Mouse (Mus musculus) forebrain, embryonic 11.5 days (tissue): ENCODE data around the gene Pik3r6. TPM values are rescaled to one million over a fixed set of nuclear protein-coding genes. Genes with fewer than 3 reads are reported as not detected.

Experiments used
- ATAC-seq: fragments of 200-750 bp; cut with Nextera tagmentation; replicated peaks from 2 replicates; pipeline ENCODE4 v1.8.0; 2017; ENCODE audit warnings: moderate TSS enrichment; ENCODE audit not compliant: low FRiP score
- DNase-seq: peaks from one replicate; pipeline ENCODE4 v3.0.0-alpha.2; 2017; ENCODE audit warnings: low spot score
- H3K27ac ChIP-seq: fragments of 300-500 bp; sonication (generic); 2 replicates; pipeline ENCODE4 v1.5.1; 2014; ENCODE audit warnings: low read depth, low read length
- H3K27me3 ChIP-seq: fragments of 300-500 bp; sonication (generic); 2 replicates; pipeline ENCODE4 v1.6.1; 2014; ENCODE audit warnings: mild to moderate bottlenecking, low read length, mixed read lengths; ENCODE audit not compliant: control insufficient read depth, insufficient read depth
- H3K36me3 ChIP-seq: fragments of 300-500 bp; sonication (generic); 2 replicates; pipeline ENCODE4 v1.6.1; 2014; ENCODE audit warnings: mild to moderate bottlenecking, low read length, moderate library complexity, mixed read lengths; ENCODE audit not compliant: control insufficient read depth, insufficient read depth
- H3K4me1 ChIP-seq: fragments of 300-500 bp; sonication (generic); replicated peaks from 2 replicates; pipeline ENCODE4 v1.6.1; 2014; ENCODE audit warnings: low read length, mixed read lengths; ENCODE audit not compliant: control insufficient read depth, insufficient read depth
- H3K4me2 ChIP-seq: fragments of 300-500 bp; sonication (generic); 2 replicates; pipeline ENCODE4 v1.6.1; 2014; ENCODE audit warnings: low read depth, mild to moderate bottlenecking, low read length, moderate library complexity, mixed read lengths; ENCODE audit not compliant: severe bottlenecking
- H3K4me3 ChIP-seq: fragments of 300-500 bp; sonication (generic); 2 replicates; pipeline ENCODE4 v1.5.1; 2014; ENCODE audit warnings: low read depth, low read length
- H3K9ac ChIP-seq: fragments of 300-500 bp; sonication (generic); 2 replicates; pipeline ENCODE4 v1.6.1; 2014; ENCODE audit warnings: low read length
- H3K9me3 ChIP-seq: fragments of 300-500 bp; sonication (generic); 2 replicates; pipeline ENCODE4 v1.6.1; 2016; ENCODE audit warnings: low read length, mixed read lengths; ENCODE audit not compliant: control insufficient read depth
- WGBS: fragments of 180-500 bp; shearing (Covaris S2); extraction: QIAGEN DNeasy Blood & Tissue Kit; methylation state at CpG from one replicate; pipeline ENCODE4 v1.1.7; 2014; 5-methylcytosine and 5-hydroxymethylcytosine counted together
- polyA plus RNA-seq: library from polyadenylated mRNA; unstranded; fragments of >200 nt; fragmentation: Nextera tagmentation; extraction: Ambion mirVana; gene quantifications from 2 replicates; pipeline ENCODE4 v1.2.1, GENCODE M21; 2014

Gene Pik3r6
- polyA plus RNA-seq, 1 experiment from 2014 or later, result 1.6 TPM

DNA sequence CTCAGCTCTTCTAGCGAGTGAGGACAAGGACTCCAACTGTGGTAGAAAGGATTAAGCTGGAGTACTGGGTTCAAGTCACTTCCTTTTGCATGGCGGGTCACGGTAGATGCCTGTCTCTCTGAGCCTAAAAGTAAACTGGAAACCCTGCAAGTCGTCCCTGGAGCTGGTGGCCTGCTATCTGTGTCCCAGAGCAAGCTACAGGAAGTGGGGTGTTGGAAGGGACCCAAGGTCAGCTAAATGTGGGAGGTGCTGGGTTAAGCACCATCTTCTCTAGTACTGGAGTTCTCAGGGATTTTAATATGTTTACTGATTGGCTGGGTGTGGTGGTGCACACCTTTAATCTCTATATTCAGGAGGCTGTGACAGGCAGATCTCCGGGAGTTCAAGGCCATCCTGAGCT, 30.0 kb downstream of the Pik3r6 start:
- Histone ChIP-seq H3K27ac (no peak overlapping the region), H3K36me3 (no peaks in the 10 kb centered on the region), H3K9me3 (no peaks in the 10 kb centered on the region), H3K4me2 (no peak overlapping the region), H3K27me3 (no peaks in the 10 kb centered on the region; the same call in 1 of the 2 replicates), H3K4me3 (no peak overlapping the region), H3K4me1 (no peaks in the 10 kb centered on the region), H3K9ac (no peak overlapping the region)
- ATAC-seq, result no peak
- WGBS, result 85% methylated on average over 5 of the region's 5 CpGs
- no peak for DNase-seq

DNA sequence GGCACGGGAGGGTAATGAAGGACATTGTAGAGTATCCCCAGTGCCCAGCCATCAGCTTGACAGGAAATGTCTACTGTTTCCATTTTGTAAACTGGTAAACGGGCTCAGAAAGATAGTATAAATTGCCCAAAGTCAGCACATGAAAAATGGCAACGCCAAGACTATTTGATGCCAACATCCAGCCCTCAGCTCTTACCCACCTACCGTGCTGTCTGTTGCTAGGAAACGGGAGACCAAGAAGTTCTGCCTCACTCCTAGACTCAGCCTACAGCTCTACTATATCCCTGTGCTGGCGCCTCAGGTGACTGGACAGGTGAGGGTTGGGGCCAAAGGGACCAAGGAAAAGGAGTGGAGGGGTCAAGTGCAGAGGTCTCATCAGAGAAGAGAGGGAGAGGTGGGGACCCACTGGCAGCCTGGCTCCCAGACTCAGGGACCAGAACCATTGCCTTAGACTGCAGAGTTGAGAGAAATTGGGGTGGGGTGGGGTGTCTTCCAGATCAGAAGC, 31.2 kb downstream of the Pik3r6 start:
- no peak for DNase-seq
- Histone ChIP-seq H3K4me3 (no peak overlapping the region), H3K9me3 (no peaks in the 10 kb centered on the region), H3K9ac (no peak overlapping the region), H3K36me3 (no peaks in the 10 kb centered on the region), H3K27ac (no peak overlapping the region), H3K4me1 (no peaks in the 10 kb centered on the region), H3K27me3 (no peaks in the 10 kb centered on the region; the same call in 1 of the 2 replicates), H3K4me2 (no peak overlapping the region)
- ATAC-seq, result no peak
- 89% methylated on average over 6 of the region's 6 CpGs for WGBS

DNA sequence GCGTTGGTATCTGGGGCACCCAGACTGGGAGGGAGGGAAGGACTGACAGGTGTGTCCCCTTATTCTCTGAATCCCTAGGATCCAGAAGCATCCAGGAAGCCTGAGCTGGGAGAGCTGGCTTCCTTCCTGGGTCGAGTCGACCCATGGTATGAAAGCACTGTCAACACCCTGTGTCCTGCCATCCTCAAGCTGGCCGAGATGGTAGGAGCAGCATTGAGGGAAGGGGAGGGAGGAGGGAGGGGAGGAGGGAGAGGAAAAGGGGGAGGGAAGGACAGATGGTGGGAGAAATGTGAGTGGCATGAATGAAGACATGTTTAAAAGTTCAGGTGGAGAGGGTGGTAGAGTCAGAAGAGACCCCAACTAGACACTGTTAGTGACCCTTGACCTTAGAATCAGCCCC, 33.2 kb downstream of the Pik3r6 start:
- no peak overlapping the region for H3K4me2 ChIP-seq
- DNase-seq (no peak), ATAC-seq (no peak)
- H3K4me3 ChIP-seq, result no peak overlapping the region
- WGBS, result 79% methylated on average over 4 of the region's 4 CpGs
- H3K27me3 ChIP-seq, result no peaks in the 10 kb centered on the region
- no peaks in the 10 kb centered on the region for H3K9me3 ChIP-seq
- H3K36me3 ChIP-seq, result no peaks in the 10 kb centered on the region
- H3K9ac ChIP-seq, result no peak overlapping the region
- no peaks in the 10 kb centered on the region for H3K4me1 ChIP-seq
- H3K27ac ChIP-seq, result no peak overlapping the region

DNA sequence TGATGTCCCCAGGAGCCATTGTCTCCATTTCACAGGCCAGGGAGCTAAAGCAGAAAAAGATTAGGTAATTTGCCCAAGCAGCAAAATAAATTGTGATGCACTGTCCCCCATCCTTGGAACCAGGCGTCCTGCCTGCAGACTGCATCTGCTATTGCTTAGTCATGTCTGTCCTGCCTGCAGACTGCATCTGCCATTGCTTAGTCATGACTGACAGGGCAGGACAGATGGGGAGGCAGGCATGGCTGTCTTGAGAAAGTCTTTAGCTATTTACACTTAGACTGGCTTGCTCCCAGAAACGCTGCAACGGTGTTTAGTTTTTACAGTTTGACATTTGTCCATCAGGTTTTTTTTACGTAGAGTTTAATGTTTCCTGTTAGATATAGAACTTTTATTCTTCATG, 33.6 kb downstream of the Pik3r6 start:
- H3K36me3 ChIP-seq, result no peaks in the 10 kb centered on the region
- no peaks in the 10 kb centered on the region for H3K9me3 ChIP-seq
- H3K9ac ChIP-seq, result no peak overlapping the region
- H3K4me3 ChIP-seq, result no peak overlapping the region
- 54% methylated on average over 4 of the region's 4 CpGs for WGBS
- no peak for ATAC-seq
- H3K27ac ChIP-seq, result no peak overlapping the region
- no peak overlapping the region for H3K4me2 ChIP-seq
- H3K27me3 ChIP-seq, result no peaks in the 10 kb centered on the region
- DNase-seq, result no peak
- H3K4me1 ChIP-seq, result no peaks in the 10 kb centered on the region

DNA sequence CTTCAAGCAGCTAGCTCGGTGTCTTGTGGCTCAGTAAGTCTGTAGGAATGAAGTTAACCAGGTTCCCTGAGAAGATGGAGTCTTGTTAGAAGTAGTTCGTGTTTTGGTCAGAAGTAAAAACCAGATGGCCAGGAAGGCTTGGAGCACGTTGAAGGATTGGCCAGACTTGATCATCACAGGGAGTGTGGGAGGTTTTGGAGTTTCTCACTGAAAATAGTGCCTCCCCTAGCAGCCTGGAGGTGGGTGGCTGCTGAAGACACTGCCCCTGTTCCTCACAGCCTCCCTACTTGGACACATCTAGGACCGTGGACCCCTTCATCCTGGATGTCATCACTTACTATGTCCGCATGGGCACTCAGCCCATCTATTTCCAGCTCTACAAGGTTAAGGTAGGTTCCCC, 36.8 kb downstream of the Pik3r6 start:
- DNase-seq (no peak), ATAC-seq (no peak)

DNA sequence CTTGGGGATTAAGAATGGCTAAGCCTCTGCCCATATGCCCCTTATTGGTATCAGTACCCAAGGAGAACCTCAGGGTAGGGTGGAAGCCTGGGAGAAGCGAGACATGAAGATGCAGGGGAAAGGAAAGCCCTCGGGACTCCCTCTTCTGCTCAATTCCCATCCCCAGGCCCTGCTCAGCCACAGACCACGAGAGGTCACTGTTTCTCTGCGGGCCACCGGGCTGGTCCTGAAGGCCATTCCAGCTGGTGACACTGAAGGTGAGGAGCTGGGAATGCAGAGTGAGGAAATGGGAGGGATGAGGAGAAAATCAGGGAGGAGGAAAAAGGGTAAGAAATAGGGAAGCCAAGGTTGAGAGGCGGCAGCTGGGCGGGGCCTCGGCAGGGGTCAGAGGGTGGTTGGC, 41.7 kb downstream of the Pik3r6 start:
- DNase-seq, result no peak
- H3K4me1 ChIP-seq, result no peaks in the 10 kb centered on the region
- ATAC-seq, result no peak
- WGBS, result 11% methylated on average over 8 of the region's 8 CpGs
- no peak overlapping the region for H3K9ac ChIP-seq
- H3K4me2 ChIP-seq, result no peak overlapping the region
- H3K36me3 ChIP-seq, result no peaks in the 10 kb centered on the region
- H3K4me3 ChIP-seq, result no peak overlapping the region
- H3K27me3 ChIP-seq, result no peaks in the 10 kb centered on the region
- no peak overlapping the region for H3K27ac ChIP-seq
- H3K9me3 ChIP-seq, result no peaks in the 10 kb centered on the region

More for the DNA sequence above, 36.8 kb downstream of the Pik3r6 start:
- no peak overlapping the region for H3K9ac ChIP-seq
- no peak overlapping the region for H3K27ac ChIP-seq
- 63% methylated on average over 5 of the region's 5 CpGs for WGBS
- H3K9me3 ChIP-seq, result no peaks in the 10 kb centered on the region
- H3K4me3 ChIP-seq, result no peak overlapping the region
- H3K36me3 ChIP-seq, result no peaks in the 10 kb centered on the region
- no peaks in the 10 kb centered on the region for H3K4me1 ChIP-seq
- no peaks in the 10 kb centered on the region for H3K27me3 ChIP-seq
- H3K4me2 ChIP-seq, result no peak overlapping the region

DNA sequence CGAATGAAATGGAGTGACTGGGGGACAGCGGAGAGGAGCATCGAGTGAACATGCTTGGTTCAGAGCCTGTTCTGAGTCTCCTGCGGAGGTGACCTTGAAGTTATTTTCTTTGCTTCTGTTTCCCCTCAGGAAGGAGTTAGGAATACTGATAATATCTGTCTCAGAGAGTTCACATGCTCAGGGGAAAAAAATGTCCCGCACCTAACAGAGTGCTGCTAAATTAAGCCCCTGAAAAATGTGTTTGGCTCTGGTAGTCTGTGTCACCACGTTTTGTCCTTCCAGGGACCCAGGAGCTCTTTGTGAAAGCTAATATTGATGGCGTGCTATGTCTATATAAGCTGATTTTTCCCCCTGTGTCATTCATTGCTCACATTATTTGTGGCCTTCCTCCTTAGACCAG, 42.4 kb downstream of the Pik3r6 start:
- H3K4me3 ChIP-seq, result no peak overlapping the region
- H3K27ac ChIP-seq, result no peak overlapping the region
- H3K4me2 ChIP-seq, result no peak overlapping the region
- no peaks in the 10 kb centered on the region for H3K9me3 ChIP-seq
- 56% methylated on average over 7 of the region's 7 CpGs for WGBS
- DNase-seq (no peak), ATAC-seq (no peak)
- no peaks in the 10 kb centered on the region for H3K27me3 ChIP-seq
- no peaks in the 10 kb centered on the region for H3K4me1 ChIP-seq
- no peak overlapping the region for H3K9ac ChIP-seq
- H3K36me3 ChIP-seq, result no peaks in the 10 kb centered on the region

DNA sequence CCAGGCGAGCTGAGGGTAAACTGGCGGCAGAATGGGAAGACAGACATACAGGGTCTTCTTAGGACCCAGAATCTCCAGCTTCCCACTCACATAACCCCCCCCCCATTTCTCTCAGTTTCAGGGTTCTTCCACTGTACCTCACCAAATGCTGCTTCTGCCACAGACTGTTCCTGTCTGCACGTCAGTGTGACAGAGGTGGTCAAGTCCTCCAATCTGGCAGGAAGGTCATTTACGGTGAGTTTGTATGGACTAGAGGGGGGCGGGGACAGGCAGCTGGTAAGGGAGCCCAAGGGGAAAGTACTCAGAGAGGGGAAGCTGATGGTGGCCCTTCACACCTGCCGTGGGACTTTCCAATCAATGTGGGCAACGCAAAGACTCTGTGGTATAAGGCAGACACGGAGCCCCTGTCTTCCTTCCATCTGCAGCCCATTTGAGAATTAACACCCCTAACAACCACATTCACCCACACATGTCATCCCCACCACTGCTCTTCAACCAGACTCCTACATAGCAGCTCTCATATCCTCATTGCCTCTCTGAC, 42.9 kb downstream of the Pik3r6 start:
- H3K4me3 ChIP-seq, result no peak overlapping the region
- H3K9ac ChIP-seq, result no peak overlapping the region
- WGBS, result 82% methylated on average over 8 of the region's 8 CpGs
- H3K36me3 ChIP-seq, result no peaks in the 10 kb centered on the region
- H3K27me3 ChIP-seq, result no peaks in the 10 kb centered on the region
- H3K4me1 ChIP-seq, result no peaks in the 10 kb centered on the region
- ATAC-seq, result no peak
- H3K27ac ChIP-seq, result no peak overlapping the region
- no peak overlapping the region for H3K4me2 ChIP-seq
- H3K9me3 ChIP-seq, result no peaks in the 10 kb centered on the region
- DNase-seq, result no peak

DNA sequence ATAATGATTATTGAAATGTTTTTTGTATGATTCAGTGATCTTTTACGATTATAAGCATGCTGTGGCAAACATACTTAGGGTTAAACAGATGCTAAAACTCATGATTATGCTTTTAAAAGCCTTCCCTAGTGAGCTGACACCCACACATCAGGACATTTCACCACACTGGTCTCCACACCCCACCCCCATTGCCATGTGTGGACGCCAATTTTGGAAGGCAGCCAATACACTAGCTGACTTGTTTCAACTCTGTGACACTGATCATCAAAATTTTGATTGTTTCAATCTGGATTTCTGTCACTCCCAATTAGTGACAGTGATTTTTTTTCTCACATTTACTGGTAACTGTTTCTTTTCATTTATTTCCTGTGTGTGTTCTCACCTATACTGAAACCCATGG, 44.7 kb downstream of the Pik3r6 start:
- H3K36me3 ChIP-seq, result no peaks in the 10 kb centered on the region
- H3K9me3 ChIP-seq, result no peaks in the 10 kb centered on the region
- H3K27ac ChIP-seq, result no peak overlapping the region
- DNase-seq (no peak), ATAC-seq (no peak)
- no peaks in the 10 kb centered on the region for H3K27me3 ChIP-seq
- H3K4me3 ChIP-seq, result no peak overlapping the region
- no peaks in the 10 kb centered on the region for H3K4me1 ChIP-seq
- WGBS, result 84% methylated on average over 2 of the region's 2 CpGs
- no peak overlapping the region for H3K4me2 ChIP-seq
- no peak overlapping the region for H3K9ac ChIP-seq
